Mouse (Mus musculus) frontal cortex, postnatal 25 days (tissue): ENCODE data around the gene Olfr49.

ENCODE experiments used
- DNase-seq, 2 experiments: peaks; one replicate each; pipeline ENCODE4 v3.0.0; 2022; ENCODE audit warnings: low spot score in 2 of 2

Gene Olfr49

GRCm38 (mm10) chr14:54284839-54285238, at the start of gene Olfr49:
TSS of gene Olfr49 (minus strand) at chr14:54284939.
- no peak for DNase-seq

GRCm38 (mm10) chr14:54333452-54334189, 48.9 kb upstream of the Olfr49 start:
- no peak for DNase-seq

GRCm38 (mm10) chr14:54332176-54333074, 47.7 kb upstream of the Olfr49 start:
- no peak for DNase-seq

- DNase-seq, result no peak
Measured at GRCm38 (mm10) chr14:54331178-54331577, 46.4 kb upstream of the Olfr49 start.

- DNase-seq, result no peak
Measured at GRCm38 (mm10) chr14:54329201-54329600, 44.5 kb upstream of the Olfr49 start.

- DNase-seq, result no peak
Measured at GRCm38 (mm10) chr14:54328548-54328947, 43.8 kb upstream of the Olfr49 start.

- DNase-seq, result no peak
Measured at GRCm38 (mm10) chr14:54324486-54324885, 39.7 kb upstream of the Olfr49 start.

- DNase-seq, result no peak
Measured at GRCm38 (mm10) chr14:54321556-54322376, 37.0 kb upstream of the Olfr49 start.

- DNase-seq, result no peak
Measured at GRCm38 (mm10) chr14:54311763-54312162, 27.0 kb upstream of the Olfr49 start.

- DNase-seq, result no peak
Measured at GRCm38 (mm10) chr14:54300676-54301075, 15.9 kb upstream of the Olfr49 start.

- DNase-seq, result no peak
Measured at GRCm38 (mm10) chr14:54300136-54300535, 15.4 kb upstream of the Olfr49 start.

- DNase-seq, result no peak
Measured at GRCm38 (mm10) chr14:54276446-54276845, 8.3 kb downstream of the Olfr49 start.

- no peak for DNase-seq
Measured at GRCm38 (mm10) chr14:54272696-54273095, 12.0 kb downstream of the Olfr49 start.

GRCm38 (mm10) chr14:54271976-54272606, 12.6 kb downstream of the Olfr49 start:
- no peak for DNase-seq

GRCm38 (mm10) chr14:54270413-54270812, 14.3 kb downstream of the Olfr49 start:
- DNase-seq, result no peak

GRCm38 (mm10) chr14:54269566-54269965, 15.2 kb downstream of the Olfr49 start:
- DNase-seq, result no peak

GRCm38 (mm10) chr14:54267966-54268365, 16.8 kb downstream of the Olfr49 start:
- DNase-seq, result no peak

- DNase-seq, result no peak
Measured at GRCm38 (mm10) chr14:54265951-54266350, 18.8 kb downstream of the Olfr49 start.

- no peak for DNase-seq
Measured at GRCm38 (mm10) chr14:54265093-54265492, 19.6 kb downstream of the Olfr49 start.

GRCm38 (mm10) chr14:54264231-54264630, 20.5 kb downstream of the Olfr49 start:
- no peak for DNase-seq

- DNase-seq, result no peak
Measured at GRCm38 (mm10) chr14:54263099-54263498, 21.6 kb downstream of the Olfr49 start.
